Mouse (Mus musculus) forebrain, embryonic 11.5 days (tissue): ENCODE data around the gene Sympk. TPM values are rescaled to one million over a fixed set of nuclear protein-coding genes. Genes with fewer than 3 reads are reported as not detected.

ENCODE experiments used
- ATAC-seq: fragments of 200-750 bp; cut with Nextera tagmentation; replicated peaks from 2 replicates; pipeline ENCODE4 v1.8.0; 2017; ENCODE audit warnings: moderate TSS enrichment; ENCODE audit not compliant: low FRiP score
- DNase-seq: peaks from one replicate; pipeline ENCODE4 v3.0.0-alpha.2; 2017; ENCODE audit warnings: low spot score
- H3K27ac ChIP-seq: fragments of 300-500 bp; sonication (generic); 2 replicates; pipeline ENCODE4 v1.5.1; 2014; ENCODE audit warnings: low read depth, low read length
- H3K27me3 ChIP-seq: fragments of 300-500 bp; sonication (generic); 2 replicates; pipeline ENCODE4 v1.6.1; 2014; ENCODE audit warnings: mild to moderate bottlenecking, low read length, mixed read lengths; ENCODE audit not compliant: control insufficient read depth, insufficient read depth
- H3K36me3 ChIP-seq: fragments of 300-500 bp; sonication (generic); 2 replicates; pipeline ENCODE4 v1.6.1; 2014; ENCODE audit warnings: mild to moderate bottlenecking, low read length, moderate library complexity, mixed read lengths; ENCODE audit not compliant: control insufficient read depth, insufficient read depth
- H3K4me1 ChIP-seq: fragments of 300-500 bp; sonication (generic); replicated peaks from 2 replicates; pipeline ENCODE4 v1.6.1; 2014; ENCODE audit warnings: low read length, mixed read lengths; ENCODE audit not compliant: control insufficient read depth, insufficient read depth
- H3K4me2 ChIP-seq: fragments of 300-500 bp; sonication (generic); 2 replicates; pipeline ENCODE4 v1.6.1; 2014; ENCODE audit warnings: low read depth, mild to moderate bottlenecking, low read length, moderate library complexity, mixed read lengths; ENCODE audit not compliant: severe bottlenecking
- H3K4me3 ChIP-seq: fragments of 300-500 bp; sonication (generic); 2 replicates; pipeline ENCODE4 v1.5.1; 2014; ENCODE audit warnings: low read depth, low read length
- H3K9ac ChIP-seq: fragments of 300-500 bp; sonication (generic); 2 replicates; pipeline ENCODE4 v1.6.1; 2014; ENCODE audit warnings: low read length
- H3K9me3 ChIP-seq: fragments of 300-500 bp; sonication (generic); 2 replicates; pipeline ENCODE4 v1.6.1; 2016; ENCODE audit warnings: low read length, mixed read lengths; ENCODE audit not compliant: control insufficient read depth
- WGBS: fragments of 180-500 bp; shearing (Covaris S2); extraction: QIAGEN DNeasy Blood & Tissue Kit; methylation state at CpG from one replicate; pipeline ENCODE4 v1.1.7; 2014; 5-methylcytosine and 5-hydroxymethylcytosine counted together
- polyA plus RNA-seq: library from polyadenylated mRNA; unstranded; fragments of >200 nt; fragmentation: Nextera tagmentation; extraction: Ambion mirVana; gene quantifications from 2 replicates; pipeline ENCODE4 v1.2.1, GENCODE M21; 2014

Sympk gene
- polyA plus RNA-seq, result 31.0 and 39.7 TPM in 2 replicates

GRCm38 (mm10) chr7:19024096-19024506 is at the start of gene Sympk:
Sympk (plus strand) TSS chr7:19024377.
- ATAC-seq (peak; percentile 95), DNase-seq (peak; percentile 96)
- Histone ChIP-seq H3K27ac (no peak within 1 kb of the TSS), H3K4me3 (peak within 1 kb of the TSS; percentile 86), H3K27me3 (peaks cover 22% of the 10 kb centered on the region), H3K4me1 (0 out of 2 replicates have a peak, but pooled peaks cover 2% of the 10 kb centered on the region), H3K9ac (peak within 1 kb of the TSS; percentile 92), H3K36me3 (no peaks in the 10 kb centered on the region; the same call in 1 of the 2 replicates), H3K9me3 (no peaks in the 10 kb centered on the region), H3K4me2 (peak within 1 kb of the TSS; percentile 62)
- WGBS, result under 1% methylated on average over 50 of the region's 50 CpGs

- no peaks in the 10 kb centered on the region for H3K4me1 ChIP-seq
- ATAC-seq (no peak), DNase-seq (no peak)
- H3K9me3 ChIP-seq, result no peaks in the 10 kb centered on the region
- no peak overlapping the region for H3K4me2 ChIP-seq
- H3K27ac ChIP-seq, result no peak overlapping the region
- no peaks in the 10 kb centered on the region for H3K36me3 ChIP-seq
- H3K9ac ChIP-seq, result no peak overlapping the region
- WGBS, result 94% methylated on average over 9 of the region's 9 CpGs
- H3K4me3 ChIP-seq, result no peak overlapping the region
- H3K27me3 ChIP-seq, result no peaks in the 10 kb centered on the region
Observed at GRCm38 (mm10) chr7:18978381-18978780, 45.8 kb upstream of the Sympk start.

GRCm38 (mm10) chr7:18986503-18986902 is 37.7 kb upstream of the Sympk start:
- H3K4me2 ChIP-seq, result no peak overlapping the region
- no peak overlapping the region for H3K4me3 ChIP-seq
- H3K4me1 ChIP-seq, result no peaks in the 10 kb centered on the region; the same call in 1 of the 2 replicates
- H3K27me3 ChIP-seq, result peaks cover 2% of the 10 kb centered on the region; the same call in 1 of the 2 replicates
- H3K9me3 ChIP-seq, result no peaks in the 10 kb centered on the region
- 81% methylated on average over 2 of the region's 2 CpGs for WGBS
- H3K36me3 ChIP-seq, result no peaks in the 10 kb centered on the region
- no peak overlapping the region for H3K27ac ChIP-seq
- no peak overlapping the region for H3K9ac ChIP-seq
- DNase-seq (no peak), ATAC-seq (no peak)

GRCm38 (mm10) chr7:18987100-18987499 is 37.1 kb upstream of the Sympk start, which contains the start of gene Nanos2:
Nanos2 (plus strand) TSS chr7:18987400.
- peaks cover 1% of the 10 kb centered on the region for H3K4me1 ChIP-seq
- H3K4me2 ChIP-seq, result no peak within 1 kb of the TSS
- H3K9ac ChIP-seq, result no peak within 1 kb of the TSS
- H3K27ac ChIP-seq, result no peak within 1 kb of the TSS
- no peaks in the 10 kb centered on the region for H3K36me3 ChIP-seq
- H3K27me3 ChIP-seq, result peaks cover 7% of the 10 kb centered on the region
- WGBS, result 87% methylated on average over 2 of the region's 2 CpGs
- no peaks in the 10 kb centered on the region for H3K9me3 ChIP-seq
- no peak within 1 kb of the TSS for H3K4me3 ChIP-seq
- ATAC-seq (no peak), DNase-seq (no peak)

- WGBS, result 74% methylated on average over 13 of the region's 13 CpGs
- H3K4me2 ChIP-seq, result no peak overlapping the region
- peaks cover 4% of the 10 kb centered on the region for H3K4me1 ChIP-seq
- DNase-seq (no peak), ATAC-seq (no peak)
- H3K4me3 ChIP-seq, result no peak overlapping the region
- H3K27me3 ChIP-seq, result peaks cover 13% of the 10 kb centered on the region
- no peak overlapping the region for H3K9ac ChIP-seq
- H3K27ac ChIP-seq, result no peak overlapping the region
- no peaks in the 10 kb centered on the region for H3K9me3 ChIP-seq
- no peaks in the 10 kb centered on the region for H3K36me3 ChIP-seq
Observed at GRCm38 (mm10) chr7:18987747-18988146, 36.4 kb upstream of the Sympk start.

GRCm38 (mm10) chr7:18988780-18989179 is 35.4 kb upstream of the Sympk start:
- H3K4me1 ChIP-seq, result peaks cover 6% of the 10 kb centered on the region
- peaks cover 20% of the 10 kb centered on the region for H3K27me3 ChIP-seq
- no peak overlapping the region for H3K4me2 ChIP-seq
- ATAC-seq (no peak), DNase-seq (no peak)
- no peaks in the 10 kb centered on the region for H3K36me3 ChIP-seq
- WGBS, result 77% methylated on average over 6 of the region's 6 CpGs
- H3K4me3 ChIP-seq, result no peak overlapping the region
- H3K27ac ChIP-seq, result no peak overlapping the region
- H3K9me3 ChIP-seq, result no peaks in the 10 kb centered on the region
- H3K9ac ChIP-seq, result no peak overlapping the region

GRCm38 (mm10) chr7:18989995-18990394 is 34.2 kb upstream of the Sympk start:
- peaks cover 6% of the 10 kb centered on the region for H3K4me1 ChIP-seq
- no peaks in the 10 kb centered on the region for H3K9me3 ChIP-seq
- peak overlapping the region; percentile 47 for H3K4me3 ChIP-seq
- H3K36me3 ChIP-seq, result no peaks in the 10 kb centered on the region
- 10% methylated on average over 5 of the region's 5 CpGs for WGBS
- peak overlapping the region; percentile 51 for H3K4me2 ChIP-seq
- peak overlapping the region; percentile 80 for H3K27ac ChIP-seq
- H3K27me3 ChIP-seq, result peaks cover 20% of the 10 kb centered on the region
- no peak for ATAC-seq
- peak overlapping the region; percentile 31; the same call in 1 of the 2 replicates for H3K9ac ChIP-seq
- no peak for DNase-seq

GRCm38 (mm10) chr7:18990601-18991295 is 33.4 kb upstream of the Sympk start, which contains the start of gene Mypop:
Mypop (plus strand) TSS chr7:18991245.
- Histone ChIP-seq H3K4me1 (peaks cover 6% of the 10 kb centered on the region), H3K4me2 (peak within 1 kb of the TSS; percentile 77), H3K27ac (peak within 1 kb of the TSS; percentile 80), H3K27me3 (peaks cover 20% of the 10 kb centered on the region), H3K36me3 (no peaks in the 10 kb centered on the region), H3K9ac (peak within 1 kb of the TSS; percentile 57), H3K4me3 (peak within 1 kb of the TSS; percentile 47), H3K9me3 (no peaks in the 10 kb centered on the region)
- under 1% methylated on average over 36 of the region's 37 CpGs for WGBS
- ATAC-seq (peak; percentile 95), DNase-seq (peak; percentile 100)
